Mouse (Mus musculus): ENCODE data around the gene Zfp423. TPM values are rescaled to one million over a fixed set of nuclear protein-coding genes. Genes with fewer than 3 reads are reported as not detected.
A peak's percentile ranks its signal among the peaks of the same experiment; 100 is the strongest.

The Zfp423 gene
- total RNA-seq, 2 experiments from 2014 or later: 25.4 to 32.6 TPM

DNA sequence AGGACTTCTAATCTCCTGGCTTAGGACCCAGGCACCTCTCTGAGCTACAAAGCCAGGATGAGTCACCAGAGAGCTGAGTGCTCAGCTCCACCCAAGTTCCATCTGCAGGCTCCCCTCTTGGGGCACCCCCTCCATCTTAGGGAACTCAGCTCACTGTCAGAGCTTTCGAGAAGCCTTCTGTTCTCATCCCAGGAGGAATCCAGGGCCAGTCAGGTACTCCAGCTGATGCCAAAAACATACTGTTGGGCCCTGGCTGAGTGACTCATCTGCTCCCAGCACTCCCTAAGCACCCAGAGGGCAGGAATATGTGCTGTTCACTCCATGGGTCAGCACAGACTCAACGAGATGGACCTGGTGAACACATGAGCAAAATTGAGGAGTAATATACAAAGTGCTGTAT, 184.4 kb downstream of the Zfp423 start:
- intact Hi-C loops (cut with DNase I): loop anchor here (5.0 kb wide), 1 partner anchor 43 kb away; no protein-coding TSS in a partner anchor
- TF ChIP-seq CTCF (IDR thresholded peaks at IDR 0.05): no peak
- H3K27ac ChIP-seq: no peak overlapping the region
- no peak overlapping the region for H3K4me3 ChIP-seq
- DNase-seq (ENCODE audit: extremely low spot score in 1 of 2, low spot score in 2 of 2): no peak

GRCm38 (mm10) chr8:87772894-87773502, 186.4 kb downstream of the Zfp423 start:
- TF ChIP-seq CTCF (IDR thresholded peaks at IDR 0.05): no peak
- no peak overlapping the region for H3K27ac ChIP-seq
- no peak for DNase-seq (ENCODE audit: extremely low spot score in 1 of 2, low spot score in 2 of 2)
- H3K4me3 ChIP-seq: no peak overlapping the region
- intact Hi-C loops (cut with DNase I): loop anchor here (5.0 kb wide), 1 partner anchor 41 kb away; no protein-coding TSS in a partner anchor

DNA sequence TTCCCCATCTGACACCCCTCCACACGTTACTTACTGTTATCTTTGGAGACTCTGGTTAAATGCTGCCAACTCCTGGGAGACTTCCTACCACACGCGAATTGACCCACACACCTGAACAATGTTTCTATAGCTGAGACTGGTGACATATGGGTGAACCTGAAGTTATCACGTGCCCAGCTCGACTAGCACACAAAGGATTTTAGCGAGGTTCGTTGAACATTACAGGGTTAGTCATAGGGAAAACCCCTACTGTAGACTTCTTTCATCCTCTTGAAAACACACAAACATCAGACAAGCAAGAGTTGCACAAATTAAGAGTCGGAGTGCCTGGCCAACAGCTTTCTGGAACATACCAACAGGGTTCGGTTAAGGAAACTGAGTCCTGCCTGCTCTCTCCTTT, 191.5 kb downstream of the Zfp423 start:
- no peak overlapping the region for H3K4me3 ChIP-seq
- no peak for DNase-seq (ENCODE audit: extremely low spot score in 1 of 2, low spot score in 2 of 2)
- no peak overlapping the region for H3K27ac ChIP-seq
- TF ChIP-seq CTCF (IDR thresholded peaks at IDR 0.05): no peak
- intact Hi-C loops (cut with DNase I): no loop called here

DNA sequence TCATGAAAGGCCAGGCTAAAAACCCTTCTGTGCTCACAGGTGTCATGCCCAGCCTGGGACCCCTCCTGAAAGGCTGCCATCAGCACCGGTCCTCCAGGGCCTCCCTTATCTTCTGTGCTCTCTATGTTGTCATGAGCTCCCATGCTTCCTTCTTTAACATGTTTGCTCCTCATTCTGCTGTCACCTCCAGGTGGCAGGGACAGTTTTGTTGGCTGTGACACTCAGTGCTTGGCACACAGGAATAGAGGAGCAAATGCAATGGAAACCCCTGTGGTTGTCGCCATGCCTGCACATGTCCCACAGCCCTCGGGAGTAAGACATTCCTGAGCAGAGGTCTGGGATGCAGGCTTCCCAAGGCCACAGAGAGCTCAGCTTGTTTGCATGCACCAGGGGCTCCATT, 194.1 kb downstream of the Zfp423 start:
- intact Hi-C loops (cut with DNase I): no loop called here
- Histone ChIP-seq H3K27ac (no peak overlapping the region), H3K4me3 (no peak overlapping the region)
- DNase-seq (ENCODE audit: extremely low spot score in 1 of 2, low spot score in 2 of 2): no peak
- TF ChIP-seq CTCF (IDR thresholded peaks at IDR 0.05): no peak

DNA sequence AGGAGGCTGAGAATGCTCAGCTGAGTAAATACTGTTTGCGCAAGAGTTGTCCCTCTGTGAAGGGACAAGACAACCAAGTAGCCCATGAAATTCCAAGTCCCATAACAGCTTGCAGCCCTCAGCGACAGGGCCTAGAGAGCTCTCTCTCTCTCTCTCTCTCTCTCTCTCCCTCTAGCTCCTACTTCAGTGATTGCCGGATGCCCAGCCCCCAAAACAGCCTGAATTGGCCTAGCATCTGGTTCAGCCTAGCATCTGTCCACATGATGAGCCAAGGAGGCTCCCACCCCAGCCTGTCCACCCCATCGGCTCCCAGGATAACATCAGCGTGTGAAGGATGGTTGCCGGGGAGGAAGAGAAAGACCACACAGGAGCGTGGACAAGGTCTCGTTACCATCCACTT, 200.6 kb downstream of the Zfp423 start:
- intact Hi-C loops (cut with DNase I): no loop called here
- TF ChIP-seq CTCF (IDR thresholded peaks at IDR 0.05): no peak
- DNase-seq (ENCODE audit: extremely low spot score in 1 of 2, low spot score in 2 of 2): no peak
- Histone ChIP-seq H3K4me3 (no peak overlapping the region), H3K27ac (no peak overlapping the region)

DNA sequence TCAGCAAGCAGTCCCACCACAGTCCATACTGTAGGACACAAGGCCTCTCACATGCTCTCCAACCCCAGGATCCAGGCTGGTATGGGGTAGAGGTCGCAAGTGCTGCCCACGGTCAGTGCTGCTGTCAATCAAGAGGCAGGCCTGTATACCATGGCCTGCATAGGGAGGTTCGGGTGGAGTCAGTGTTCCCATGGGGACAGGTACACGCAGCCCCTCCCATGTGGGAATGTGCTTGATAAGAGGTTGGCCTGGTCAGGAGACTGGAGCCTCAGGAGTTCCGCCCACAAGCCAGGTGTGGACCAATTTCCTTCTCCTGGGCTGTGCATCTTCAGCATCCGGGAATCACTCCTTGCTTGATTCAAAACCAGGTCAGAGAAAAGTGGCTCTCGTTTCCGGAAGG, 204.5 kb downstream of the Zfp423 start:
- no peak for DNase-seq (ENCODE audit: extremely low spot score in 1 of 2, low spot score in 2 of 2)
- no peak overlapping the region for H3K27ac ChIP-seq
- intact Hi-C loops (cut with DNase I): loop anchor here (5.0 kb wide), 1 partner anchor 38 kb away; no protein-coding TSS in a partner anchor
- no peak overlapping the region for H3K4me3 ChIP-seq
- TF ChIP-seq CTCF (IDR thresholded peaks at IDR 0.05): no peak

GRCm38 (mm10) chr8:87753636-87754035, 205.8 kb downstream of the Zfp423 start:
- intact Hi-C loops (cut with DNase I): loop anchor here (5.0 kb wide), 1 partner anchor 36 kb away; no protein-coding TSS in a partner anchor
- Histone ChIP-seq H3K27ac (no peak overlapping the region), H3K4me3 (no peak overlapping the region)
- TF ChIP-seq CTCF (IDR thresholded peaks at IDR 0.05): no peak
- no peak for DNase-seq (ENCODE audit: extremely low spot score in 1 of 2, low spot score in 2 of 2)

- DNase-seq (ENCODE audit: extremely low spot score in 1 of 2, low spot score in 2 of 2): no peak
- TF ChIP-seq CTCF (IDR thresholded peaks at IDR 0.05): peak; percentile 37
- Histone ChIP-seq H3K4me3 (no peak overlapping the region), H3K27ac (no peak overlapping the region)
- intact Hi-C loops (cut with DNase I): loop anchor here (5.0 kb wide), 1 partner anchor 36 kb away; no protein-coding TSS in a partner anchor
These were observed 206.2 kb downstream of the Zfp423 start for GRCm38 (mm10) chr8:87753148-87753547.

DNA sequence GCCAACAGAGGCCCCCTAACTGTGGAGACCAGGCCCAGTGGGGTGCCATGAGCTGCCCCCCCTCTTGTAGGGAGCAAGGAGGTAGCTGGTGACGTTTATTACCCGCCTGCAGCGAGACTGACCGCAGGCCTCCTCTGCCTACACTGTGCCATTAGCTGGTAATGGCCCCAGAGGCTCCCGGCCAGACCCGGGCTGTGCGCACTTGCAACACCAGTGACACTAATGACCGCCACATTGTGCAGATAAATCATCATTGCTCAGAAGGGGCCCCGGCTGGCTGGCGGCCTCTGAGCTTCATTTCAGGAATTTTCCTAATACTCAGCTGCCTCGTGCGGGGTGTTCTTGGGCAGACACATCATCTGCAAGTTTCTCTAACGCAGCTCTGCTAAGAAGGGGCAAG, 206.7 kb downstream of the Zfp423 start:
- intact Hi-C loops (cut with DNase I): loop anchor here (5.0 kb wide), 1 partner anchor 35 kb away; no protein-coding TSS in a partner anchor
- no peak for TF ChIP-seq CTCF (IDR thresholded peaks at IDR 0.05)
- DNase-seq (ENCODE audit: extremely low spot score in 1 of 2, low spot score in 2 of 2): no peak
- Histone ChIP-seq H3K4me3 (no peak overlapping the region), H3K27ac (no peak overlapping the region)

DNA sequence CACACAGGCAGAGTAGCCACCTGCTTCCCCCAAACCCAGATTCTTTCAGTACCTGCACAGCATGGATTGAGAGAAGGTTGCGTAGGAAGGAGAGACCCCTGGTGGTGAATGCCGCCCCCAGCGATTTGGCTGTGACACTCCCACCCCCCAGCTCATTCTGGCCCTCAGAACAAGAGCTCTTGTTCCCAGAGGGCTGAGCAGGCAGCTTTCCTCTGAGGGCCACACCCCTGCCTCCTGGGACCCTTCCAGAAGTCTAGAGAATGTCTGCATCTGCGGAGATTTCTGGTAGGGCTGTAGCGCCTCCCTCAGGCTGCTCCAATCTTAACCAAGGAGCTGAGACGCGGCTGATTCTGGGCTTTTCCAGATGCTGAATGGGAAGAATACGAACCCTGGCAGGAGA, 211.8 kb downstream of the Zfp423 start:
- H3K4me3 ChIP-seq: no peak overlapping the region
- peak; percentile 18 for TF ChIP-seq CTCF (IDR thresholded peaks at IDR 0.05)
- DNase-seq (ENCODE audit: extremely low spot score in 1 of 2, low spot score in 2 of 2): no peak
- H3K27ac ChIP-seq: no peak overlapping the region
- intact Hi-C loops (cut with DNase I): no loop called here

DNA sequence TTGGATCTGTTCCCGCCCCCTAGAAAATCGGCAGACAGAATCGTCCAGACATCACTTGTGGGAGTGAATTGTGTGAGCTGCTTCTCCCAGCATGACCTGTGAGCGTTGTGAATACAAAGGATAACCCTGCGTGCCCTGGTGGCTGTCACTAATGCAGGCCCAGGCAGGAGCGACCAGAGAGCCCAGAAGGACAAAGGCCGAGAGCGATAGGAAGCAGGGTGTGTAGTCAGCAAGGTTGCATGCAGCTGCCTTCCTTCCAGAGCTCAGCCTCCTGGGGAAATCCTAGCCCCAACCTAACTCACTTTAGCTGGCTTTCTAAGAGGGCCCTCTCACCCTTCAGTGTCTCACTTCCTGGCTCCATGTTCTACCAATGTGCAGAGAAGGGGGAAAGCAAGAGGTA, 212.3 kb downstream of the Zfp423 start:
- intact Hi-C loops (cut with DNase I): no loop called here
- H3K27ac ChIP-seq: no peak overlapping the region
- no peak for DNase-seq (ENCODE audit: extremely low spot score in 1 of 2, low spot score in 2 of 2)
- no peak overlapping the region for H3K4me3 ChIP-seq
- no peak for TF ChIP-seq CTCF (IDR thresholded peaks at IDR 0.05)

- DNase-seq (ENCODE audit: extremely low spot score in 1 of 2, low spot score in 2 of 2): no peak
- intact Hi-C loops (cut with DNase I): no loop called here
- no peak for TF ChIP-seq CTCF (IDR thresholded peaks at IDR 0.05)
- Histone ChIP-seq H3K27ac (no peak overlapping the region), H3K4me3 (no peak overlapping the region)
These were observed 213.3 kb downstream of the Zfp423 start for GRCm38 (mm10) chr8:87746072-87746471.

DNA sequence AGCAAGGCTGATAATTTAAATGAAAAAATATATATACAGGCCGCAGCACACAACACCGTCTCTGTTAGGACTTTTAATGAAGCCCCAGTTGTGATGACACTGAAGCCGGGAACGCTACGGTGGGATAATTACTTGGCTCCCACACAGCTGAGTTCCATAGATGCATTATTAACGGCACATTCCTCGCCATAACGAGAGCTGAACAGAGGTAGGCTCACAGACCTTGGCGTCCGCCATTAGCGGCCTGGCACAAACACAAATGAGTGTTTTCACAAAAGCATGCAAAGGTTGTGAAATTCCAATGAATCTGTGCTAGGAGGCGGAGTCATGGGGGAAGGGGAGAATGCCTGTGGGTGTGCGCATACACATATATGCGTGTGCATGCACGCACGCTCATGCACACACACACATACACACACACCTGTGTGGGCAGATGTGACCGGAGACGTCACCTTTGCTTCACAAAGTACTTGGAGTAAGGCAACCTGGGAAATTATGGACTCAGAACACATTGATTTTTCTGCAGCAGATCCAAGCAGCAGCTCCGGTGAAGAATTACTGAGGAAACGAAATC, 214.2 kb downstream of the Zfp423 start:
- intact Hi-C loops (cut with DNase I): no loop called here
- no peak for TF ChIP-seq CTCF (IDR thresholded peaks at IDR 0.05)
- Histone ChIP-seq H3K4me3 (no peak overlapping the region), H3K27ac (no peak overlapping the region)
- no peak for DNase-seq (ENCODE audit: extremely low spot score in 1 of 2, low spot score in 2 of 2)

Data from left cerebral cortex, adult 2 months (tissue).